Mouse (Mus musculus) forebrain, embryonic 12.5 days (tissue): ENCODE measurements around the gene Junb. TPM values are rescaled to one million over a fixed set of nuclear protein-coding genes. Genes with fewer than 3 reads are reported as not detected.
A peak's percentile ranks its signal among the peaks of the same experiment; 100 is the strongest.

Source experiments
- ATAC-seq: fragments of 200-750 bp; cut with Nextera tagmentation; 2 replicates; pipeline ENCODE4 v1.8.0; 2017; ENCODE audit warnings: moderate TSS enrichment; ENCODE audit not compliant: low FRiP score
- H3K27ac ChIP-seq: fragments of 300-500 bp; sonication (generic); 2 replicates; pipeline ENCODE4 v1.5.1; 2016; ENCODE audit warnings: mild to moderate bottlenecking
- H3K27me3 ChIP-seq: fragments of 300-500 bp; sonication (generic); 2 replicates; pipeline ENCODE4 v1.6.1; 2016; ENCODE audit warnings: mild to moderate bottlenecking
- H3K36me3 ChIP-seq: fragments of 300-500 bp; sonication (generic); replicated peaks from 2 replicates; pipeline ENCODE4 v1.6.1; 2016; ENCODE audit warnings: mild to moderate bottlenecking
- H3K4me1 ChIP-seq: fragments of 300-500 bp; sonication (generic); 2 replicates; pipeline ENCODE4 v1.6.1; 2016
- H3K4me2 ChIP-seq: fragments of 300-500 bp; sonication (generic); 2 replicates; pipeline ENCODE4 v1.6.1; 2016; ENCODE audit warnings: mild to moderate bottlenecking, moderate library complexity
- H3K4me3 ChIP-seq: fragments of 300-500 bp; sonication (generic); replicated peaks from 2 replicates; pipeline ENCODE4 v1.5.1; 2016; ENCODE audit warnings: mild to moderate bottlenecking
- H3K9ac ChIP-seq: fragments of 300-500 bp; sonication (generic); 2 replicates; pipeline ENCODE4 v1.6.1; 2016; ENCODE audit warnings: mild to moderate bottlenecking
- H3K9me3 ChIP-seq: fragments of 300-500 bp; sonication (generic); 2 replicates; pipeline ENCODE4 v1.6.1; 2016
- WGBS: fragments of 180-500 bp; shearing (Covaris S2); methylation state at CpG from one replicate; pipeline ENCODE4 v1.1.7; 2016; 5-methylcytosine and 5-hydroxymethylcytosine counted together
- polyA plus RNA-seq: library from polyadenylated mRNA; unstranded; fragments of >200 nt; fragmentation: Nextera tagmentation; extraction: Ambion mirVana; gene quantifications from 2 replicates; pipeline ENCODE4 v1.2.1, GENCODE M21; 2016

Junb gene
- polyA plus RNA-seq, 1 experiment from 2014 or later, result 4.9 TPM

DNA sequence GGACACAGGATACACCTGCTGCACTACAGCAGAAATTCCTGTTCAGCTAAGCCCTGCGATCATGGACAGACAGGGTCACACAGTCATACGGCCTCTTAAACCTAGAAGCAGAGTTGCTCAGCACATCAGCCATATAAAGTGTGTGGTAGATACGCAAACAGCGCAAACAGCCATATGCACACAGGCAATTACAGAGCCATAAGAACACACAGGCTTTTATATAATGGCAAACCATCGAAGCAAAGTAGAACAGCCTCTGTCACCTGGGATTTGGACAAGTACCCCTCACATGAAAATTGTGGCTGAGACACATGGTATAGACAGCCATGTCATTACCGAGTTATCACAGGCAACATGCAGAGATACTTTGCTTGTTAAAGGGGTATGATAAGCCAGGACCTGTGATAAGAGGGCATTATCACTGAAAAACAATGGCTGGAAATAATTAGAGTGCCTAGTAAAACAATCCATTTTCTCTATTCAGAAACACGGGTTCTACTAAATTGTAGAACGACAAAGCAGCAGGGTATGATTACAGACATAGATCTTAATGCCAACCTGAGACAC, 7.9 kb upstream of the Junb start:
- Histone ChIP-seq H3K4me1 (peaks cover 39% of the 10 kb centered on the region), H3K9me3 (no peaks in the 10 kb centered on the region), H3K36me3 (no peaks in the 10 kb centered on the region), H3K4me2 (peak overlapping the region; percentile 98), H3K27ac (no peak overlapping the region), H3K9ac (peak overlapping the region; percentile 63), H3K27me3 (peaks cover 72% of the 10 kb centered on the region), H3K4me3 (peak overlapping the region; percentile 53)
- ATAC-seq, result no peak
- WGBS, result 42% methylated on average over 8 of the region's 8 CpGs

DNA sequence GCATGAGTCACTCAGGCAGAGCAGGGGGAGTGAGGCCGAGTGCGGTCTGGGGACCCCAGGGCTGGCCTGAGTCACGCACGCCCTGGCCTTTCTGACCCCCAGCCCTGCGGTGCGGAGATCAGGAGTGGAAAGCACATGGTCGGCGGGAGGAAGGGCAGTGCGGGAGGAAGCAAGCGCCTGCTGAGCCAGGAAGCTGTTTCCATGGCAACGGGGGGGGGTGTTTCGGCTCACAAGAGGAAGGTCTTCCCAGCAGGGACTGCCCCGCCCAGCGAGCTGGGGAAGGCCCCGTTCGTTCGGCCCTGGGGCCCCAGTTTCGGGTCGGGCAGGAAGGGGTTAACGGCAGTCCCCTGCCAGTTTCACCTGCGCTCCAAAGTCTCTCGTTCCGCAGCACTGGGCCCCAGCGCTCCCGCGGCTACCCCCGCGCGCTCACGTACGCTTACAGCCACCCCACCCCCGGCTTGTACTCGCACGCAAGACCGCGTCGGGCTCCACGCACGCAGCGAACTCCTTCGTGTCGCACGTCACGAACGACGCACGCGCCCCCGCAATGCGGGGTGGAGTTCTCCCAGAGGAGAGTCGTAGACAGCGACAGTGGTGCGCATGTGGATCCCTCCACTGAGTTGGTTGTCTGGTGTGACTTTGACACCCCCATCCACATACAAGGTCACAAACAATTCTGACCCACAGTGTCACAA, 7.3 kb upstream of the Junb start:
- no peak overlapping the region for H3K27ac ChIP-seq
- H3K9me3 ChIP-seq, result no peaks in the 10 kb centered on the region
- H3K36me3 ChIP-seq, result no peaks in the 10 kb centered on the region
- H3K4me3 ChIP-seq, result peak overlapping the region; percentile 53
- H3K27me3 ChIP-seq, result peaks cover 78% of the 10 kb centered on the region
- H3K4me2 ChIP-seq, result peak overlapping the region; percentile 98
- peak overlapping the region; percentile 63 for H3K9ac ChIP-seq
- under 1% methylated on average over 51 of the region's 53 CpGs for WGBS
- peak; percentile 5; the same call in 1 of the 2 replicates for ATAC-seq
- peaks cover 39% of the 10 kb centered on the region for H3K4me1 ChIP-seq

DNA sequence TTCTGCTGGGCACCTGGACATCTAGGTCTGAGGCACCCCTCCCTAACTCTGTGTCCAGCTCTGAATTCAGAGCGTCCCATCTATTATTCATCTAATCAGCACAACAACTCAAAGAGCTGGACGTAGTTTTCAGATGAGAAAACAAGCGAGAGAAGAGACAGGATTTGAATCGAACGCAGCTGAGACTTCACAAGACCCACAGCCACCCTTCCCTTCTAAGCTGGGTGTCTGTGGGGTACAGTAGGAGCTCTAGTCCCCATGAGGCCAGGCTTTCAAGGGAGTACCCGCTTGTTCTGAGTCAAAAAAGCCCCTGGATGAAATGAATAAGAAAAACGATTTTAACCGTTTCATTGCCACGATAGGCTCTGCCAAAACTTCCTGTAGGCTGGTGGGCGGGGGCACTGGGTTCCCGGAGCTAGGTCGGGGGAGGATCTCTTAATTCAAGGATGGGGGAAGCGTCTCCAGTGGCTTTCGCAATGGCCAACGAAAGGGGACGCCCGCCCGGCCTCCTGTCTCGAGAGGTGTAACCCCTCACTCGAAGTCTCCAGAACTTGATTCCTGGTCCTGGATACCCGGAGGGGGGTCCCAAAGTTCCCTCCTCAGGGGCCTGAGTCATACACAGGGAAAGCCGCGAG, 6.6 kb upstream of the Junb start:
- no peaks in the 10 kb centered on the region for H3K36me3 ChIP-seq
- peaks cover 42% of the 10 kb centered on the region for H3K4me1 ChIP-seq
- ATAC-seq, result no peak
- H3K9me3 ChIP-seq, result no peaks in the 10 kb centered on the region
- H3K27me3 ChIP-seq, result peaks cover 84% of the 10 kb centered on the region
- H3K27ac ChIP-seq, result 0 out of 2 replicates have a peak overlapping the region, but pooled peaks have one; percentile 36
- 1% methylated on average over 23 of the region's 23 CpGs for WGBS
- peak overlapping the region; percentile 98 for H3K4me2 ChIP-seq
- peak overlapping the region; percentile 63 for H3K9ac ChIP-seq
- H3K4me3 ChIP-seq, result peak overlapping the region; percentile 53

DNA sequence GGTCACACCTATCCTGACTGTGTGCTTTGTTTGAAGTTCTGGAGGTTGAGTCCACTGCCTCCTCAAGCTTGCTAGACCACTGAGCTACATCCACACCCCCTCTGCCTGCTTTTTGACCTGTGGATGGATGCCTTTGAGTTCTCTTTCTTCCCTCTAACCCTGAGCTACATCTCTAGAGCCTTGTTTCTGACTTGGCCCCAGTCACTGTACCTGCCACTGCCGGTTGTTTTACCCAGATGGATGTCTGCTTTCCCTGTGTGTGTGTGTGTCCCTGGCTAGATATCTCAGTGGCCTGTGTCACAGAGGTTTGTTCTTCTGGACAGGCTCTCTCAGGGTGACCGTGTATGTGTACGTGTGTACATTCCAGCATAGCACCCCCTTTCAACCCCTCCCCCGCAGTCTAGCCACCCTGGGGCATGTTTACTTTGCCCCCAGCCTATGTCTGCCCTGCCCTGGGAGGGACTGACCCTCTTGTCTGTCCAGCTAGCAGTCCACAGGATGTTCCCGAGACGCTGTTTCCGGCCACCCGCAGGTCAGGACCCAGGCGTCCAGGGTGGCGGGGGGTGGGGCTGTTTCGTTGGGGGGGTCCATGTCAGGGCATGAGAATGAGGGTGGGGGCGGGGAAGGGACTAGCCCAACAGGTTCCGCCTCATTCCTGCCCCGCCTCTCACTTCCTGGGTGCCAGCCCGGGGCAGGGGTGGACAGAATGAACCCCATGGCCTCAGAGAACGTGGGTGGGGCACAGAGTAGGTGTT, 6.0 kb upstream of the Junb start:
- no peak for ATAC-seq
- Histone ChIP-seq H3K9ac (peak overlapping the region; percentile 63; the same call in 1 of the 2 replicates), H3K27me3 (peaks cover 90% of the 10 kb centered on the region), H3K9me3 (no peaks in the 10 kb centered on the region), H3K4me1 (peaks cover 47% of the 10 kb centered on the region), H3K4me3 (peak overlapping the region; percentile 53; the same call in 1 of the 2 replicates), H3K36me3 (no peaks in the 10 kb centered on the region), H3K4me2 (peak overlapping the region; percentile 98), H3K27ac (0 out of 2 replicates have a peak overlapping the region, but pooled peaks have one; percentile 36)
- 23% methylated on average over 16 of the region's 16 CpGs for WGBS

DNA sequence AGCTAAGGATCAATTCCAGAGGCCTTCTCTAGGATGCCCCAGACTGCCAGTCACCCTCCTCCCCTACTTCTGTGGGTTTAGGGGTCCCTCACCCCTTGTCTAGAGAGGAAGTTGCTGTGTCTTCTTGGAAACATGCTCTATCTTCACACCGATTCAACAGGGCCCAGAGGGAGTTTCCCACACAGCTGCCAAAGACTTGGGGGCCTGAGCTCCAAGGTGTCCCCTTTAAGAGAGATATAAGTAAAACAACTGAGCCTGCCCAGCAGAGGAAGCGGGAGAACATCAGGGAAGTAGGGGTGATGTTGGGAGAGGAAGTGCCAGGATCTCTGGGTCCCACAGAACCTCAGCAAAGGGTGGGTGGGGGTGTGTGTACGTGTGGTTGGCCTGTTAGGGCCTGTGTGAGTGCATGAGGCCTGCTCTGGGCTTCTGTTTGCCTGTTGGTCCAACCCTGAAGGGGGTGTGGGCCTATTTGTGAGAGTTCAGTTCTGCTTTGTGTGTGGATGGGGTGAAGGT, 4.0 kb upstream of the Junb start:
- no peak overlapping the region for H3K9ac ChIP-seq
- peaks cover 62% of the 10 kb centered on the region for H3K4me1 ChIP-seq
- H3K4me2 ChIP-seq, result no peak overlapping the region
- no peak for ATAC-seq
- H3K27me3 ChIP-seq, result peaks cover 93% of the 10 kb centered on the region
- no peaks in the 10 kb centered on the region for H3K9me3 ChIP-seq
- no peak overlapping the region for H3K27ac ChIP-seq
- H3K36me3 ChIP-seq, result no peaks in the 10 kb centered on the region
- WGBS, result 73% methylated on average over 3 of the region's 3 CpGs
- H3K4me3 ChIP-seq, result no peak overlapping the region

DNA sequence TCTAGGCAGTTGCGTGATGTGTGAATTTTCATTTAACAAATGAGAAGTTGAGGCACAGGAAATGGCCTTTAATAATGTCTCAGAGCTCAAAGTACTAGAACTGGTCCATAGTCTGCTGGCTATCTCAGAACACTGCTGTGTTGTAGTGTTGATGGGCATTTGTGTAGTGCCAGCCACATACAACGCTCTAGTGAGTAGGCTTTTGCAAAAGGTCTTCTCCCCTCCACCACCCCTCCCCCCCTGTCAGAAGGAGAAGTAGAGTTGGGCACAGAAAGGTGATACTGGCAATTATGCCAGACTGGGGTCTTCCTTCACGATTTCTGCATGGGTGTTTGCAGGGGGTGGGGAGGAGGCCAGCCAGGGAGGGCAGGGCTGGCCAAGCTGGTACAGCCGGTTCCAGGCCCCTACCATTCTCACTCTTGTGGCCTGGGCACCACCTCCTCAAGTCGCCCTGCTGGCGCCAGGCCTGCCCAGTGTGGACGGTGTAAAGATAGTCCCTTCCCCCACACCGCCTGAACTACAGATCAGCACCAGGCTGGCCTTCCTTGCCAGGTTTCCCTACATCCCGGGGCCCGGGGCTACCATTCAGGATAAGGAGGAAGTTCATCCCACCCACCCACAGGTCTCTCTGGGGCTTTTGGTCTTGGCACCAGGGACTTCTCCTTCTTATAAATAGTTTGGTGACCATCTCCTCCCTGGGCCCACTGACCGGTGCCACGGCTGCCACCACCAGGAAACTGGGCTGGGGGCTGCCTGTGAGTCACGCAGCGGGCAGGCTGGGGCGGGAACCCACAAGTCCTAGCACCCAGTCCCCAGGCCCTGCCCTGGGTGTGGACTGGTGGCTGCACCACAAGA, 3.4 kb upstream of the Junb start:
- no peak for ATAC-seq
- 84% methylated on average over 15 of the region's 15 CpGs for WGBS
- no peak overlapping the region for H3K4me3 ChIP-seq

DNA sequence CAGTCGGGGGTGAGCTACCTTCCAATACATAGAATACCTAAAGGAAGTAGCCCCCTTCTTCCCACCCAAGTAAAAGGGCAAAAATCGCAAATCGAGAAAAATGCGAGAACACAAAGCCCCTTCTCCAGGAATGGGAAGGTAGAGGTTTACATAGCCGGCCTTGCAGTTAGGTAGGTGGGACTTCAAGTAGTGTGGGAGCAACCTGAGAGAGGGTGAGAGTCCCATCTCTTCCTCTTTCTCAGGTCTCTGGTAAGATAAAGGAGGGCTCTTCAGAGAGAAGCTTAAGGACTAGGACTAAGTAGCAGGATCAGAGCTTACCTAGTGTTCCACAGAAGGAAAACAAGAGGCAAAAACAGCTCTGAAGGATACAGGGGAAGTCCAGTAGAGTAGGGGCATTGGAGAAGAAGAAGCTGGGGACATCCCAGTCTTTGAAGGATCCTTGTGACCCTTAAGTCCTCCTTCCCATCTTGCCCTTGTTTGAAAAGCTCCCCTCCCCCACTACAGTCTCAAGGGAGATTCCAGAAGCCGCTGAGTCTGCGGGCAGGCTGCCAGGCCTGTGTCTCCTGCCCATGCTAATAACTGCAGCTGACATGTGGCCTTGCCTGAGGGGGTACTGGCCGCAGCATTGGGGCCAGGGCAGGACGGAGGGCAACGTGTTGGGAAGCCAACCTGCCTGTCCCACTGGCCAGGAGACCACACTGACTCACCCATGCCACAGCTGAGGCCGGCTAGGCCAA, 2.3 kb upstream of the Junb start:
- H3K27me3 ChIP-seq, result peaks cover 85% of the 10 kb centered on the region
- no peaks in the 10 kb centered on the region for H3K36me3 ChIP-seq
- 39% methylated on average over 11 of the region's 11 CpGs for WGBS
- H3K4me2 ChIP-seq, result no peak overlapping the region
- H3K9ac ChIP-seq, result no peak overlapping the region
- peaks cover 72% of the 10 kb centered on the region for H3K4me1 ChIP-seq
- no peak for ATAC-seq
- H3K9me3 ChIP-seq, result no peaks in the 10 kb centered on the region
- no peak overlapping the region for H3K4me3 ChIP-seq
- H3K27ac ChIP-seq, result no peak overlapping the region

More for the DNA sequence above, 3.4 kb upstream of the Junb start:
- H3K36me3 ChIP-seq, result no peaks in the 10 kb centered on the region
- no peak overlapping the region for H3K9ac ChIP-seq
- peaks cover 69% of the 10 kb centered on the region for H3K4me1 ChIP-seq
- no peak overlapping the region for H3K27ac ChIP-seq
- H3K9me3 ChIP-seq, result no peaks in the 10 kb centered on the region
- H3K27me3 ChIP-seq, result peaks cover 93% of the 10 kb centered on the region
- no peak overlapping the region for H3K4me2 ChIP-seq

DNA sequence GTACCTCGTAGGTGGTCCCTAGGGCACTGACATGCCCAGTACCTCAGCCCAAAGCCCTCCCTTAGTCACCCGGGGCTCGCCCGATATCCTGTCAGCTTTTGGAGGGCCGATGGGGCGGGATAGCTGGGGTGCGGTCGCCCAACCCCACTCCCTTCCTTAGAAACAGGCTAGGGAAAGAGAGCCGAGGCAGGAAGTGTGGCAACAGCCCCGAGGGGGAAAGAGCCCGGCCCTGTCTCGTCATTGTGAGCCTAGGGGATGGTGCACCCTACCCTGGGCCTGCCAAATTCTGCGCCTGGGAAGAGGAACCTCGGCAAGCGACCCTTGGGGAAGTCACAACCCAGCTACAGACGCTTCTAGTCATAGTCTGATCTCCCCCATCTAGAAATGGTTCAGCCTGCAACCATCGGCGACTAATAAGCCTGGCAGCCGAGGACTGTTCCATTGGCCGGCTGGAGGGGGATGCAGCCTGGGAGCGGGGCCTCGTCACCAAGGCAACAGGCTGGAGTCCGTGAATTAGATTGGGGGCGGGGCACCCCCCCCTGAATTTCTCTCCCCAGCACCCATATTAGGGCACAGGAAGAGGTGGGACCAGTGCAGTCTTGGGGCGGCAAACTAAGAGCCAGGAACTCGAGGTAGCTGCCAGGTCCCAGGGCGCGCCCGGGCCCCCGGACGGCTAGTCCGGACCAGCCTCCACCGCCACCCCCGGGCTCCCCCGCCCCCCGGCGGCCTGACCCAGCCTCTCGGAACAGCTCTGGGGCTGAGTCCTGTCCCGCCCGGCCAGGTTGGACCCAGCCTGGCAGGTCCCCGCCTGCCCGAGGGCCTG, 1.3 kb upstream of the Junb start:
- Histone ChIP-seq H3K36me3 (peaks cover 5% of the 10 kb centered on the region), H3K27me3 (peaks cover 75% of the 10 kb centered on the region), H3K4me3 (peak overlapping the region; percentile 46), H3K9me3 (no peaks in the 10 kb centered on the region), H3K4me2 (peak overlapping the region; percentile 88), H3K27ac (no peak overlapping the region; the same call in 1 of the 2 replicates), H3K9ac (0 out of 2 replicates have a peak overlapping the region, but pooled peaks have one; percentile 13), H3K4me1 (peaks cover 69% of the 10 kb centered on the region)
- peak; percentile 19; the same call in 1 of the 2 replicates for ATAC-seq
- 2% methylated on average over 42 of the region's 42 CpGs for WGBS

DNA sequence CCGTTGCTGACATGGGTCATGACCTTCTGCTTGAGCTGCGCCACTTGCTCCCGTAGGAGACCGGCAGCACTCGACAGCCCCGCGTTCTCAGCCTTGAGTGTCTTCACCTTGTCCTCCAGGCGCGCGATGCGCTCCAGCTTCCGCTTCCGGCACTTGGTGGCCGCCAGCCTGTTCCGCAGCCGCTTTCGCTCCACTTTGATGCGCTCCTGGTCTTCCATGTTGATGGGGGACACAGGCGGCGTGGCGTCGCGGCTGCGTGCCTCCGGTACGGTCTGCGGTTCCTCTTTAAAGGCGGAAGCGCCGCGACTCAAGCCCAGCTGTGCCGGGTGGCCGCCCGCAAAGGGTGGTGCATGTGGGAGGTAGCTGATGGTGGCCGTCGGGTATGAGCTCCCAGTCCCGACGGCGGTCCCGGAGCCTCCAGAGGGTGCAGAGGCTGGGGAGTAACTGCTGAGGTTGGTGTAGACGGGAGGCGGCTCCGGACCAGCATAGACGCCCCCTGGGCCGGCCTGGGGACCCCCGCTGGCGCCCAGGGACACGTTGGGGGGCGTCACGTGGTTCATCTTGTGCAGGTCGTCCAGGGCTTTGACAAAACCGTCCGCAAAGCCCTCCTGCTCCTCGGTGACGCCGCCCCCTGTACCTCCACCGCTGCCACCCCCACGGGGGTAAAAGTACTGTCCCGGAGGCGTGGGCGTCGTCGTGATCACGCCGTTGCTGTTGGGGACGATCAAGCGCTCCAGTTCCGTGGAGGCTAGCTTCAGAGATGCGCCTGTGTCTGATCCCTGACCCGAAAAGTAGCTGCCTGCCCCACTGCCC, 877 bp downstream of the Junb start:
- Histone ChIP-seq H3K4me2 (peak overlapping the region; percentile 88), H3K27ac (no peak overlapping the region), H3K9me3 (no peaks in the 10 kb centered on the region), H3K4me3 (peak overlapping the region; percentile 46), H3K27me3 (peaks cover 57% of the 10 kb centered on the region), H3K36me3 (peaks cover 26% of the 10 kb centered on the region), H3K9ac (peak overlapping the region; percentile 49), H3K4me1 (peaks cover 64% of the 10 kb centered on the region)
- ATAC-seq, result no peak
- 1% methylated on average over 70 of the region's 70 CpGs for WGBS
